Mouse (Mus musculus) myocyte (in vitro differentiated cells): ENCODE results near the gene Nsg2.

Experiments used
- MAX ChIP-seq: IDR thresholded peaks from one replicate; pipeline ENCODE4 v1.6.1; 2011; ENCODE audit warnings: low read depth, mild to moderate bottlenecking, control low read depth
- MYOG ChIP-seq, 3 experiments: IDR thresholded peaks; one replicate each; pipeline ENCODE4 v1.6.1; 2011; ENCODE audit warnings: control low read depth in 2 of 3, low read depth in 2 of 3, mild to moderate bottlenecking in 2 of 3; ENCODE audit not compliant: insufficient read length in 2 of 3, control insufficient read depth in 1 of 3, insufficient read depth in 1 of 3
- POLR2A ChIP-seq: IDR thresholded peaks from one replicate; pipeline ENCODE4 v1.6.1; 2011; ENCODE audit warnings: low read depth, mild to moderate bottlenecking, control low read depth, moderate library complexity; ENCODE audit not compliant: insufficient read length
- USF1 ChIP-seq: IDR thresholded peaks from one replicate; pipeline ENCODE4 v1.6.1; 2011; ENCODE audit warnings: low read depth, mild to moderate bottlenecking, control low read depth, moderate library complexity

GRCm38 (mm10) chr11:31999716-32000115, 547 bp upstream of the Nsg2 start:
- TF ChIP-seq POLR2A (no peak), MAX (no peak), USF1 (no peak), MYOG (IDR thresholded peaks at IDR 0.05; ENCODE audit: control insufficient read depth in 1 of 3, insufficient read depth in 1 of 3, insufficient read length in 2 of 3, low read depth in 2 of 3) (no peak)
